Mouse (Mus musculus) lung, embryonic 15.5 days (tissue): ENCODE measurements around the gene Tmigd3. TPM values are rescaled to one million over a fixed set of nuclear protein-coding genes. Genes with fewer than 3 reads are reported as not detected.

ENCODE experiments used
- ATAC-seq: fragments of 200-750 bp; cut with Nextera tagmentation; 2 replicates; pipeline ENCODE4 v1.8.0; 2017; ENCODE audit warnings: moderate number of reproducible peaks, borderline replicate concordance; ENCODE audit not compliant: low FRiP score, low TSS enrichment; ENCODE audit errors: extremely low read depth
- H3K27ac ChIP-seq: fragments of 300-500 bp; sonication (generic); 2 replicates; pipeline ENCODE4 v1.5.1; 2015; ENCODE audit warnings: moderate library complexity, mild to moderate bottlenecking, inconsistent platforms
- H3K27me3 ChIP-seq: fragments of 300-500 bp; sonication (generic); 2 replicates; pipeline ENCODE4 v1.6.1; 2015; ENCODE audit warnings: inconsistent platforms
- H3K36me3 ChIP-seq: fragments of 300-500 bp; sonication (generic); 2 replicates; pipeline ENCODE4 v1.6.1; 2015; ENCODE audit warnings: inconsistent platforms
- H3K4me1 ChIP-seq: fragments of 300-500 bp; sonication (generic); 2 replicates; pipeline ENCODE4 v1.6.1; 2015; ENCODE audit warnings: inconsistent platforms
- H3K4me2 ChIP-seq: fragments of 300-500 bp; sonication (generic); 2 replicates; pipeline ENCODE4 v1.6.1; 2015; ENCODE audit warnings: inconsistent platforms, mild to moderate bottlenecking, moderate library complexity
- H3K4me3 ChIP-seq: fragments of 300-500 bp; sonication (generic); 2 replicates; pipeline ENCODE4 v1.5.1; 2015; ENCODE audit warnings: mild to moderate bottlenecking, inconsistent platforms
- H3K9ac ChIP-seq: fragments of 300-500 bp; sonication (generic); 2 replicates; pipeline ENCODE4 v1.6.1; 2015; ENCODE audit warnings: inconsistent platforms
- H3K9me3 ChIP-seq: fragments of 300-500 bp; sonication (generic); 2 replicates; pipeline ENCODE4 v1.6.1; 2016; ENCODE audit warnings: inconsistent platforms
- WGBS: fragments of 180-500 bp; shearing (Covaris S2); methylation state at CpG from one replicate; pipeline ENCODE4 v1.1.7; 2015; 5-methylcytosine and 5-hydroxymethylcytosine counted together
- polyA plus RNA-seq: library from polyadenylated mRNA; unstranded; fragments of >200 nt; fragmentation: Nextera tagmentation; extraction: Ambion mirVana; gene quantifications from 2 replicates; pipeline ENCODE4 v1.2.1, GENCODE M21; 2015

The Tmigd3 gene
- polyA plus RNA-seq, 1 experiment from 2014 or later = 0.47 TPM

DNA sequence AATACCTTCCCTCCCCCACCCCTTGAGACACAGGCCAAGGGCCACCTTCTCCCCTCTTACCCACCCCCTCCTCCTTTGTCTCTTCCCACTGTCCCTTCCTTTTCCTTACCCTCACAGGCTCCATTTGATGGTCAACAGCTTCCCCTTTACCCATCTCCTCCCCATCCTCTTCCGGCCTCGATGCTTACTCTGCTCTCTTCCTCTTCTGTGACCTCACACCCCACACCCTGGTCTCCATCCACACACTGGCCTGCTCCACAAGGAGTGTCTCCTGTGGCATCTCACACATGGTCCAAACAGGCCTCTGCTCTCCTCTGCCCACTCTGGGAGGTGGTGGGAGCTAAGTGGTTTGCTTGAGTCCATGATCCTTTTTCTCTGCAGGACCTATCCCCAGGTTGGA is 7.2 kb downstream of the Tmigd3 start:
- ATAC-seq = peak; percentile 11; the same call in 1 of the 2 replicates
- no peaks in the 10 kb centered on the region for H3K27me3 ChIP-seq
- 62% methylated on average over 2 of the region's 2 CpGs for WGBS
- no peak overlapping the region for H3K4me2 ChIP-seq
- no peak overlapping the region for H3K9ac ChIP-seq
- no peak overlapping the region for H3K27ac ChIP-seq
- peaks cover 8% of the 10 kb centered on the region; the same call in 1 of the 2 replicates for H3K4me1 ChIP-seq
- no peaks in the 10 kb centered on the region for H3K9me3 ChIP-seq
- no peak overlapping the region for H3K4me3 ChIP-seq
- H3K36me3 ChIP-seq = no peaks in the 10 kb centered on the region

DNA sequence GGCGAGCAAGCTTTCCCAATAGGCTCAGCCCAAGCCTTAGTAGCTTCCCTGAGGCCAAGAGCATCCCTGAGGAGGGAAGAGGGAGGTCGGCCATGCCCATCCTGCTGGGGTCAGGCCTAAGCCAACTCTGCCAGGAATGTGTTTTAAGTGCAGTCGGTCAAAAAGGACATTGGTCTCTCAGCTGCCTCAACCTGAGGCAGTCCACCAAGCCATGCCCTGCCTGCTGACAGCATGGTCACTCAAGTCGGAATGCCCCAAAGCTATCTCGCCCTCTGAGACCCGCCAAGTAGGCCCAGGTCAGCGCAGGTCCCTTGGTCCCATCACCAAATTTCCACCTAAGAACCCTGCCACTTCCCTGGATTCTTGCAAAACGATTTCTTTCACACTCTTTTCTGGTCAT is 8.0 kb downstream of the Tmigd3 start:
- H3K9me3 ChIP-seq = no peaks in the 10 kb centered on the region
- H3K27ac ChIP-seq = no peak overlapping the region
- no peaks in the 10 kb centered on the region for H3K27me3 ChIP-seq
- H3K9ac ChIP-seq = no peak overlapping the region
- no peaks in the 10 kb centered on the region for H3K36me3 ChIP-seq
- no peak for ATAC-seq
- no peak overlapping the region for H3K4me3 ChIP-seq
- 84% methylated on average over 8 of the region's 8 CpGs for WGBS
- H3K4me2 ChIP-seq = no peak overlapping the region
- H3K4me1 ChIP-seq = peaks cover 8% of the 10 kb centered on the region; the same call in 1 of the 2 replicates

DNA sequence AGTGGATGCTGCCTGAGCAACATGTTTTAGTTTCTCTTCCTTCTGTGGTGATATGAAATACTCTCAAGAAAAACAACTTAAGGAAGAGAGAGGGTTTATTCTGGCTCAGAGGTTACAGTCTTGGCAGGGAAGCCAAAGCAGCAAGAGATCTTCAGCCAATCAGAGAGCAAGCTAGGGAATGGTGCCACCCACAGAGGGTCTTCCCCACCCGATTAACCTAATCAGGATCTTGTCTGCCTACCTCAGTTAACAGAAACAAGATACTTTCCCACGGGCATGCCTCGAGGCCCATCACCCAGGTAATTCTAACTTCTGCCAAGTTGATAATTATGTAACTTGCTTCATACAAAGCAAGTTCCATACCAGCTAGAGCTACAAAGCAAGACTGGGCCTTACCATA is 9.7 kb downstream of the Tmigd3 start:
- H3K27ac ChIP-seq = no peak overlapping the region
- no peak overlapping the region for H3K4me3 ChIP-seq
- H3K9ac ChIP-seq = no peak overlapping the region
- H3K4me1 ChIP-seq = peaks cover 8% of the 10 kb centered on the region; the same call in 1 of the 2 replicates
- no peak for ATAC-seq
- no peaks in the 10 kb centered on the region for H3K9me3 ChIP-seq
- no peak overlapping the region for H3K4me2 ChIP-seq
- no peaks in the 10 kb centered on the region for H3K36me3 ChIP-seq
- no peaks in the 10 kb centered on the region for H3K27me3 ChIP-seq
- WGBS = 50% methylated on average over 3 of the region's 3 CpGs

DNA sequence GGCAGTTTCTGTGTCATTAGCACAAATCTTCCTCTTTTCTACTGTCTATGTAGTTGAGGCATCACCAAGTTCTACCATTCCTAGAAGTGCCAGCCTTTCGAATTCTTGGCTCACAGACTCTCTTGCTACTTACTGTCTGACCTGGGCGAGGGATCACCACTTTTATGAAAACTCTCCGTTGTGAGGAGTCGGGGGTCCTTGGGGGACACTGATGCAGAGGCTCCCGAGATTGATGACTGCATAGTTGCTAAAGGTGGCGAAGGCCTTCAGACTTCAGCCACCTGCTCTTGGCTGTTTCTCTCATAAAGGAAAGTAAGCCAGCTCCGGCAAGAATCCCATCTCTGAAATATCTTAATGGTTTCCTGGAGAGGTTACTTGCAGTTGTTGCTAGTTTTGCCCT is 11.4 kb downstream of the Tmigd3 start:
- H3K9ac ChIP-seq = no peak overlapping the region
- no peak overlapping the region for H3K4me2 ChIP-seq
- H3K27me3 ChIP-seq = no peaks in the 10 kb centered on the region
- H3K9me3 ChIP-seq = no peaks in the 10 kb centered on the region
- H3K36me3 ChIP-seq = no peaks in the 10 kb centered on the region
- H3K4me3 ChIP-seq = no peak overlapping the region
- ATAC-seq = no peak
- no peak overlapping the region for H3K27ac ChIP-seq
- peaks cover 3% of the 10 kb centered on the region; the same call in 1 of the 2 replicates for H3K4me1 ChIP-seq
- WGBS = 89% methylated on average over 7 of the region's 7 CpGs

DNA sequence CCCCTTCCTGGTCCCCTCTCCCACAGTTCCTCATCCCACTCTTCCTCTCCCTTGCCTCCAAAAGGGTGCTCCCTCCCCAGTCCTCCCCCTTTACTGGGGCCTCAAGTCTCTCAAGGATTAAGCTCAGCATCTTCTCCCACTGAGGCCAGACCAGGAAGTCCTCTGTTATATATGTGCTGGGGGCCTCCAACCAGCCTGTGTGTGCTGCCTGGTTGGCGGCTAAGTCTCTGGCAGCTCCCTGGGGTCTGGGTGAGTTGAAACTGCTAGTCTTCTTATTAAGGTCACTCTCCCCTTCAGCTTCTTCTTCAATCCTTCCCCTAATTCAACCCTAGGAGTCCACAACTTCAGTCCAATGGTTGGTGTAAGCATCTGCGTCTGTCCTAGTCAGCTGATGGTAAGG is 12.4 kb downstream of the Tmigd3 start:
- Histone ChIP-seq H3K4me1 (no peaks in the 10 kb centered on the region), H3K27ac (no peak overlapping the region), H3K27me3 (no peaks in the 10 kb centered on the region), H3K4me3 (no peak overlapping the region), H3K36me3 (no peaks in the 10 kb centered on the region), H3K4me2 (no peak overlapping the region), H3K9me3 (no peaks in the 10 kb centered on the region), H3K9ac (no peak overlapping the region)
- no peak for ATAC-seq
- 95% methylated on average over 2 of the region's 2 CpGs for WGBS

DNA sequence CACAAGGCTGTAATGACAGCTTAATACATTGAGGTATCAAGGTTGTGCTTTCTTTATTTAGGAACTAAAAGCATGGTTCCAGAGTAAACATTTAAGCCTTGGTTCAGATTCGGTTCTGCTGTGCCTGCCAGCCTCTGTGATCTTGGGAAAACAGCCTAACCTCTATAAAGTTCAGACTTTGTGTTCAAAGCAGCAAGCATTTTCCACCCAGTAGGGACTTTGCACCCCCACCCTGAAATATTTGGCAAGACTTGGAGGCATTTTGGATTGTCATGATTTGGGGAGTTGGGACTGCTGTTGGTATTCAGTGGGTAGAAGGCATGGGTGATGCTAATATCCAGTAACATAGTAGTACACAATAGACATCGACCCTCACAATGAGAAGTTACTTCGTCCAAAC is 18.3 kb downstream of the Tmigd3 start:
- Histone ChIP-seq H3K9me3 (no peaks in the 10 kb centered on the region), H3K27me3 (no peaks in the 10 kb centered on the region), H3K27ac (no peak overlapping the region), H3K36me3 (no peaks in the 10 kb centered on the region), H3K4me1 (peaks cover 16% of the 10 kb centered on the region), H3K9ac (no peak overlapping the region), H3K4me2 (no peak overlapping the region), H3K4me3 (no peak overlapping the region)
- no peak for ATAC-seq
- WGBS = 72% methylated on average over 3 of the region's 3 CpGs

DNA sequence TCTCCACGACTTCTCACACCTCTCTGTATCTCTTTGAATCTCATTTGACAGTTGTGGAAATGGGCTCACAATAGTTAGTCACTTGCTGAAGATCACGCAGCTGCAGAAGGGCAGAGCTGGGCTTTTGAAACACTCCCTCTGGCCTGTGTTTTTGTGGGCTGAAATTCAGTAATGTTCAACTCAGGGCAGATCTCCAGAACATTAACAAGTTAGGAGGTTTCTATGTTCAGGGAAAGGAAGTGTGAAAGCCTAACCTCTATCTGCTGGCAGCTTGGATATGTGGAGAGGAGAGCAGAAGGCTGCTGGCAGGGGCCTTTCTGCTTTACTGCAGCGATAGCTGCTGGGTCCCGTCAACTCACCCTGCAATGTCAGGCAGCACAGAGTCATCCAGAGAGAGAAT is 19.5 kb downstream of the Tmigd3 start:
- Histone ChIP-seq H3K9ac (no peak overlapping the region), H3K27ac (no peak overlapping the region), H3K36me3 (no peaks in the 10 kb centered on the region), H3K27me3 (no peaks in the 10 kb centered on the region), H3K9me3 (no peaks in the 10 kb centered on the region), H3K4me3 (no peak overlapping the region), H3K4me2 (no peak overlapping the region), H3K4me1 (peaks cover 28% of the 10 kb centered on the region)
- ATAC-seq = no peak
- WGBS = 46% methylated on average over 4 of the region's 4 CpGs

DNA sequence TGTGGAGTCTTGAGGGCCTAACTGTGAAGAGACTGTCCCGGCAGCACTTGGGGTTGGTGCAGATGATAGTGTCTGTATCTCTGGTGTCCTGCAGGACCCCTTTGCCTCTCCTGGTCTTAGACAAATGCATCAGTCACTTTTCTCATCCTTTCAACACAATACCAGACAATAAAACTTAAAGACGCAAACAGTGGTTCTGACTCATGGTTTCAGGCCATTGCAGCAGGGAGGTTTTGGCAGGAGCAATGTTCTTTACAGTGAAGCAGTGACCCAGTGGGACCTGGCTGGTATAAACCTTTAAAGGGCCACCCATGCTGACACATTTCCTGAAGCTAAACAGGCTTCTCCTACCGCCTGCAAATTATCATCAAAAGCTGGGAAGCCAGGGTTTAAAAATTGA is 20.4 kb downstream of the Tmigd3 start:
- 65% methylated on average over 3 of the region's 3 CpGs for WGBS
- Histone ChIP-seq H3K27me3 (no peaks in the 10 kb centered on the region), H3K9ac (no peak overlapping the region), H3K9me3 (no peaks in the 10 kb centered on the region), H3K36me3 (no peaks in the 10 kb centered on the region), H3K27ac (peak overlapping the region; percentile 24; the same call in 1 of the 2 replicates), H3K4me2 (no peak overlapping the region), H3K4me3 (no peak overlapping the region), H3K4me1 (peaks cover 31% of the 10 kb centered on the region)
- no peak for ATAC-seq

DNA sequence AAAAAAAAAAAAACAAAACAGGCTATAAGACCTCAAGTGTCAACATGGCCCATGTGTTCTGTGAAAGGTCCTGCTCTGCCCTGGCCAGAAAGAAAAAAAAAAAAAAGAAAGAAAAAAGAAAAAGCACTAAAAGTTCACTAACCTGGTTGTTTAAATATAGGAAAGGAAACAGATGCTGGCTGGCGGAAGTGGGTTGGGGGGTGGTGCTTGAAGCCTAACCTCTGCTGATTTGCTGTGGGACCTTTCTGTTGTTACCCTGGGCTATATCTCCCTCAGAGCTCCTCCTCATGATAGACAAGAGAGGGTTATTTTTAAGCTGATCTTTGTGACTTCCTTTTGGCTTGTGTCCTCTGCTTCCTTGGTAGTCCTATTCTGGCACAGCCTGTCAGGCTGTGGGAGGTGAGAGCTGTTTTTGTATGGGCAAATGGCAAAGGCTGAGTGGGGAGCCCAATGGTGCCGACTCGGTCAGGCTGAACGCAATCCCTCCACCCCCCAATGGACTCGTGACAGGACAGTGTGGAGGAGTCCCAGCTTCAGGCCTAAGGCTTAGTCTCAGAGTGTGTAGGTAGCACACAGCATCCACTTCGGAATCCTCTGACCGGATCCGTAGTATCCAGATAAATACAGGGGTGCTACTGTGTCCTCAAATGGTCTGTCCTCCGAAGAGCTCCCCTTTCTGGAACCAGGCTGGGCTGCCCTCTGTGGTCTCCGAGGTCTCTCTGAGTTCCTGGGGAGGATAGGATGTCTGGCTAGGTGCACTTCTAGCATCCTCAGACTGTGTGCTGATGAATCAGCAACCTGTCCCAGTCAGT is 21.3 kb downstream of the Tmigd3 start:
- 67% methylated on average over 10 of the region's 10 CpGs for WGBS
- no peaks in the 10 kb centered on the region for H3K9me3 ChIP-seq
- no peak overlapping the region for H3K4me2 ChIP-seq
- no peak overlapping the region for H3K9ac ChIP-seq
- H3K36me3 ChIP-seq = no peaks in the 10 kb centered on the region
- no peak for ATAC-seq
- no peak overlapping the region for H3K4me3 ChIP-seq
- H3K4me1 ChIP-seq = peaks cover 31% of the 10 kb centered on the region
- H3K27ac ChIP-seq = peak overlapping the region; percentile 59
- no peaks in the 10 kb centered on the region for H3K27me3 ChIP-seq

DNA sequence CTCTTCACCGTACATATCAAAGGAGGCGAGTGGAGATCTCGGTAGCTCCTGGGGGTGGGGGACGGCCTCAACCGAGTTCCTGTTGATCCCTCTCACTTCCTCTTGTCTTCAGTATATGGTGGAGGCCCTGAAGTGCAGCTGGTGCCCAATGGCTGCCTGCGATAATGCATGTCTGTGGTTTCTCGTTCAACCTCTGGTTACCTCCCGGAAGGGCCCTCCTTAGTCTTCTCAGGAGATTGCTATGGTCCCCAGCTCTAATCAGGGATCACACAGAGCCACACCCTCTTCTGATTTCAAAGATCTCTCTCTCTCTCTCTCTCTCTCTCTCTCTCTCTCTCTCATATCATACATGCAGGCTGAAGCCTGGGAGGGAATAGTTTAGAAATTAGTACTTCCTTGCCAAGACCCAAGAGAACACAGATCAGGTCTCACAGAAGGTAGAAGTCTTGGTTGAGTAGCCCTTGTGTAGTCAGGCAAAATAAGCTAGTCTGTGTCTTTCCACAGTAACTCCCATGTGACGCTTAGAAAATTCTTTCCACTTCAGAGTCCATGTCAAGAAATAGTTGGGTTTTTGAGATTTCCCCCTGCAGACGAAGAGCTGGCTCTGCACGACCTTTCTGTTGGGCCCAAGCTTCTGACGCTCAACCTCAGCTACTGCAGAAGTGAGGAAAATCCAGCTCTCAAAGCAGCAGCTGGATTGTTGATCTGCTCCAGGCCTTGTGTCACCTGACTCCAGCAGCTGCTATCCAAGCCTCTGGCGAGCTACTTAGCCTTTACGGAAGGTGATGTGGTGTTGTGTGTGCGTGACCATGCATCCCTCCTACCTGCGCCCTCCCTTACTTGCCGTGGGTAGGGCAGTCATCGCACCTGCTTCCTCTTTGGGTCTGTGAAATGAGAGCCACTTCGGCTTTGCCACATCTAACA is 22.1 kb downstream of the Tmigd3 start:
- no peak for ATAC-seq
- Histone ChIP-seq H3K4me2 (no peak overlapping the region), H3K36me3 (no peaks in the 10 kb centered on the region), H3K27me3 (no peaks in the 10 kb centered on the region), H3K4me3 (no peak overlapping the region), H3K4me1 (peaks cover 31% of the 10 kb centered on the region), H3K9me3 (no peaks in the 10 kb centered on the region), H3K9ac (no peak overlapping the region), H3K27ac (peak overlapping the region; percentile 59)
- 73% methylated on average over 19 of the region's 19 CpGs for WGBS

DNA sequence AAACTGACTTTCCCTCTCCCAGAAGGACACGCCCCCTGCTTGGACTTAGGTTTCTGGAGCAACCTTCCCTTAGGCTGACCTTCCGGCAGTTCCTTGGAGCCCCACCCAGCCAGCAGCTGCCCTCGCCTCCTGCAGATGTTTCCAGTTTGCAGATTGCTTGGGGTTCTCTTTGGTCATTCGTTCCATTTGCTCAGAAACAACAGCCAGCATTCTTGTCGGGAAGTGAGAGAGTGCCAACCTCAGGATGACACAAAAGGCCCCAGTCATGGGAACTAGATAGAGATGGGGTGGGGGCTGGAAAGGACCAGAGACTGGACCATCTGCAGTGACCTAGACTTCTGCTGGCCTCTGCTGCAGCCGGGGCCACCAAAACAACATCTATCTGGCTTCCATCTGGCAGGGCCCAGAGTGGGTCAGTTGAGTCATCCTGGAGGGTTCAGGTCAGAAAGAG is 23.3 kb downstream of the Tmigd3 start:
- no peak overlapping the region for H3K4me2 ChIP-seq
- peak overlapping the region; percentile 74 for H3K27ac ChIP-seq
- no peaks in the 10 kb centered on the region for H3K27me3 ChIP-seq
- 47% methylated on average over 6 of the region's 6 CpGs for WGBS
- no peak overlapping the region for H3K4me3 ChIP-seq
- no peak for ATAC-seq
- H3K36me3 ChIP-seq = no peaks in the 10 kb centered on the region
- H3K4me1 ChIP-seq = peaks cover 31% of the 10 kb centered on the region
- no peaks in the 10 kb centered on the region for H3K9me3 ChIP-seq
- no peak overlapping the region for H3K9ac ChIP-seq
